Mouse (Mus musculus) regulatory T cell (primary cell): ENCODE results near the gene Man1a2.

Source experiments
- in situ Hi-C: fragments of 300-600 bp; cut with MboI, MseI; formaldehyde crosslinking; loops from one replicate; pipeline ENCODE4 v1.15.1; 2025; ENCODE audit warnings: high pct_unique_total_duplicates

Man1a2 gene

DNA sequence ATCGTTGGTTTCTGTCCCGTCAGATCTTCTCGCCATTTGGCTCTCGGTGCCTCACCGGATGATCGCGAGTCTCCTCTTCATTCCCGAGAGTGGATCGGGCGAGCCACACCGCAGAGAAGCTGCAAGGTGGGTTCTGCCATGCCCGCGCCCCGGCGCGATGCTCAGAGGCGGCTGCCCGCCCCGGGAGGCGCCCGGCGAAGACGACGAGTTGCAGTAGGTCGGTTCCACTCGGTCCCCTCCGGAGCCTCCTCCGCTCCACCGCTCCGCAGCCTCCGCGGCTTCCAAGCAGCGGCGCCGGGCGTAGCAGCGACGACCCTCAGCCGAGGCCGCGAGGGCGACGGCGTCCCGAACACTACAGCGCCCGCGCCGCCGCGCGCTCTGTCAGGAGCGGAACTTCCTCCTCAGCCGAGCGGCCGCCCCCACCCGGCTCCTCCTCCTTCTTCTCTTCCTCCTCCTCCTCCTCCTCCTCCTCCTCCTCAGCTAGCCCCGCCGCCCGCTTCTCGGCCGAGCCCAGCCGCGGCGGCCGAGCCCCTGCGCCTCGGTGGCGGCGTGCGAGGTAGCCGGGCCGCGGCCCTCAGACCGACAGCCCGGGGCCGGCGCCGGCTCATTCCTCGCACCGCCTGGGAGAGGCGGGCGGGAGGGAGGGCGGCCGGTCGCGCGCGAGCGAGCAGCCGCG lies at the start of gene Man1a2:
Gene Man1a2 (minus strand): TSS at position 417 of the 676 bp plus-strand sequence.
- in situ Hi-C loops, result no loop called here

DNA sequence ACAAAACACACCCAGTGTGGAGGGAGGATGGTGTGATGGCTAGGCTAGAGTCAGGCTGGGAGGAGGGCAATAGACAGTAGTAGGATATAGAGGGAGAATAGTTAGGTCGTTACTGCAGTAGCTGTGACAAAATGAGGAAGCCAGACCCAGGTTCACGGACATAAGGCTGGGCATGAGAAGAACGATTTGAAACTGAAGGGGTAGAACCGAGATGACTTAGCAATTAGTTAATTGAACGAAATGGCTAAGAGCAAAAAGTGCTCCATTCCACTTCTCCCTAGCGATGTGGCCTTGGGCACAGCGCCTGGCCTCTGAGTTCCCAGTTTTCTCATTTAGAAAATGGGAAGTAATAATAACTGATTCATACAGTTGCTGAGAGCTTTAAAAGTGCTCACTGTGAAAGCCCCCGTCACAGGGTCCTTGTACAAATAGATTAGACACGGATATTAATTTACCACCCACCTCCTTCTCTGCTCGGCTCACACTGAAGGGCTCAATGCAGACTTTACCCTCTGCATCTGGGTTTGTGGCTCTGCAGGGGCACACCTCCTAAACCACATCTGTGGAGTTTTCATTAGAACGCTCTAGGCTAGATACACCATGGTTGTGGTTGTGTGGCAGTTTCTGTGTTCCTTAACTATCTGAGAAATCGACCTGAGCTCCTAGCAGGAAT lies 49.3 kb upstream of the Man1a2 start:
- in situ Hi-C loops, result no loop called here

DNA sequence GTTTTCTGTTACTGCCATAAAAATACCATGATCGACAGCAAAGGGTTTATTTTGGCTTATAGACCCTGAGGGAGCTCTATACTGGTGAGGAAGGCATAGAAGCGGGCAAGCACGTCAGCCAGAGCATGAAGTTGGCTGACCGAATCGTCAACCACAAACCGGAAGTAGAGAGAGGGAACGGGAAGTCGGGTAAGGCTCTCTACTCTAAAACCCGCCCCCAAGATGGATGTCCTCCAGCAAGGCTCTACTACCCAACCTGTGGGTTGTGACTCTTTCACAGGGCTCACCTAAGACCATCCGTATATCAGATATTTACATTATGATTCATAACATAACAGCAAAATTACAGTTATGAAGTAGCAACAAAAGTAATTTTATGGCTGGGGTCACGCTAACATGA lies 46.6 kb upstream of the Man1a2 start:
- in situ Hi-C loops, result no loop called here

DNA sequence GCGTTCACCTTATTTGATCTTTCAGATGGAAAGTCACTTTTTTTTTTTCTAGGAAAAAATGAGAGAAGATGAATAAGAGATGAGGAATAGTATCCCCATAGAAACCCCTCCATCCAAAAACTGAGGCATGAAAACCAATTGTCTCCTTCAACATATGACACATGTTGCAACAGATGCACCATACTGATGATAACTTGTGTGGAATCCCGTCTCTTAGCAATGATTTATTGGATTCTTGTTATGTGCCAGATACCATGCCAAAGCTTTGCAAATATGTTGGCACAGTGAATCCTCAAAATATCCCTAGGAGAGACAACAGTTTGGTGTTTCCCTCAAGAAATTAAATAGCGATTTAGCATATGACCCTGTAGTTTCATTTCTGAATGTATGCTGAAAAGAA lies 46.0 kb upstream of the Man1a2 start:
- in situ Hi-C loops, result no loop called here

DNA sequence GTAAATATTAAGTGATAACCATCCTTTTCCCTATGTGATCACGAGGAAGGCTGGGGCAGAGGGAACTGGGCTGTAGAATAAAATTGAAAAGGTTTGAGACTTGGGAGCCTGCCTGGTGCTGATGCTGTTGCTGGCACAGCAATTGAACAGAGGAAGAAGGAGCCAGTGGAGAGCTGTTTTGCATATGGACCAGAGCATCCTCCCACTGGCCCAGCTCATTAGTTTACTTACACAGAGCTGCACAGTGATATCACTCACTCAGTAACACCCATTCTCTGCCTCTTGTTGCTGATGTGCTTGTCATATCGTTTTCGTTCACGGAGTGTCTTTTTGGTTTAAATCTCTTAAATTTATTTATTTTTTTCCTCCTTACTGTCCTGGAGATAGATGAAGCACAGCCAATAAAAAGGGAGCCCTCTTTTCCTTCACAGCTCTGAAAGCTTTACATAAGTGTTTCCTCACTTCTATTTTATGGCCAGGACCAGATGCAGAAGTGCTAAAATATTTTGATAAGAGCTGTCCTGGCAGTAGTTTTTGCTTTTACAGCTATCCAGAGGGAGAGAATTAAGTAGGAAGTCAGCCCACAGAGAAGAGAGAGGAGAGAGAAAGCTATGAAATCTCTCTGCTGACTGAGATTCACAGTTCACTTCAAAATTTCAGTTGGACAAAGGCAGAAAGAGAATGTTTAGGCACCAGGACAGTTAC lies 42.9 kb upstream of the Man1a2 start:
- in situ Hi-C loops, result no loop called here

DNA sequence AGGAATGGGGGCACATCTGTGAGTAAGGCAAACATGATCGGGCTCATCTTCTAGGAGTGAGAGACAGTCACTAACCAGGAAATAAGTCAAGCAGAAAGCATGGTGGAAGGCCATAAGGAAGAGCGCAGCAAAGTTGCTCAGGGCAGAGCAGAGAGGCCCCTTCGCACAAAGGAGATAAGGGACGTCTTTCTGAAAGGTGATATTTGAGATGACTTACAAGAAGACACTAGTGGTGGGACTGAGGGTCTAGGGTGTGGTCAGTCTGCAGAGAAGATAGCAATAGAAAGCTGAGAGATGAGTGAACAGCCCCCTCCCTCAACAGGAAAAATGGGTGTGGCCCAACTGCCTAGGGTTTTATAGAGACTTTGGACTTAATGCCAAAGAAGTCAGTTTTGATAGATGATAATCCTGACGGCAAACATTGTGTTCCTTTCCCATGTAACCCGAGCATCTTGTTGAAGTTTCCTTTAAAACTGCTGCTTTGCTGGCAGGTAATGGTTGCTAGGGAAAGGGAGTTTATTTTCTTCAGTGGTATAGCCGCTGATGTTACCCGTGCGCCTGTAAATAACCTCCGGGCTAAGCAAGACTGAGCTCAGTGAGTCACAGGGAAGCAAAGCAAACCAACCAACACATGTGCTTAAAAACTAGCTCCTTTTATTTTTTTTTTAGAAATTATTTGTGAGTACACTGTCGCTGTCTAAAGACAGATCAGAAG lies 40.8 kb upstream of the Man1a2 start:
- in situ Hi-C loops, result no loop called here

DNA sequence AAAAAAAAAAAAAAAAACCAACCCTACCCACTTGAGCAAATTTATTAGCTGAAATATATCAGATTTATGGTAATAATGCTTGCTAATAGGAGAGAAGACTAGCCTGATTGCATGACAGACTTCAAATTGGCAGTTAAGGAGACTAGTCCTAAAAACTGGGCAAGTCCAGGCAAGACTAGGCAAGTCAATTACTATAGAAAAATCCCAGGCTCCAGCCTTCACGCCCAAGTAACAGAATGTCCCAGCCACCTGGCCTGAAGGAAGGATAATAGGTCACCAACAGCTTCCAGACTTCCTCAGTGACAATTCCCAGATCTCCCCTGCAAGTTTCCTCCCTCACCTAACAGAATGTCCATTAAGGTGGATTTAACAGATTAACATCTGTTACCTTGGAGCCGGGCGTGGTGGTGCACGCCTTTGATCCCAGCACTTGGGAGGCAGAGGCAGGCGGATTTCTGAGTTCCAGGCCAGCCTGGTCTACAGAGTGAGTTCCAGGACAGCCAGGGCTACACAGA lies 35.5 kb upstream of the Man1a2 start:
- in situ Hi-C loops, result no loop called here

DNA sequence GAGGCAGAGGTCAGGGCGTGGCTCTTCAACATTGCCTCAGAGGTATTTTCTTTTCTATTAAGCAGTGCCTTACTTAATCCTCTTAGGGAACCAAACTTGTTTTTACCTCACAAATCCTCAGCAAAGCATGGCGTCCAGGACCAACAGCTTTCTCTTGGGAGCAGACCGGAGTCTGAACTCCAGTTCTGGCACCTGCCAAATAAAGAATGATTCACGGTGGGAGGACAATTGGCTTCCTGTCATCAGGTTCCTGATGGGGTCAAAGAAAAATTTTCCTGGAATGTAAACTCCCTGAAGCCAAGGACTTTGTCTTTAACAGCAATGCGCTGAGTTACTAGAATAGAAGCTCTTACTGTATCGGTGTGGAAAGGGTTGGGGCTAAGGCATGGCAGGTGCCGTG lies 30.9 kb upstream of the Man1a2 start:
- in situ Hi-C loops, result no loop called here

DNA sequence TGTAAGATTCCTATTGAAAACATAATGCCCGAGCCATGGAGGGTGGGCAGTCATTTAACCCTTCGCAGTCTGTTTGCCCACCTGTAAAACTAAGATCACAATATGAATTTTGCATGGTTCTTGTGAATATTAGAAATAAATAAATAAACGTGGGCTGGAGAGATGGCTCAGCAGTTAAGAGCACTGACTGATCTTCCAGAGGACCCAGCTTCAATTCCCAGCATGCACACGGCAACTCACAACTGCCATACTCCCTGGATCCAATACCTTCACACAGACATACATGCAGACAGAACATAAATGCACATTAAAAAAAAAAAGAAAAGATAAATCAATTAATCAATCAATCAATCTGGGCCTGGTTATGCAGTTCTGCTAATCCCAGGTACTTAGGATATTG lies 30.1 kb upstream of the Man1a2 start:
- in situ Hi-C loops, result no loop called here

DNA sequence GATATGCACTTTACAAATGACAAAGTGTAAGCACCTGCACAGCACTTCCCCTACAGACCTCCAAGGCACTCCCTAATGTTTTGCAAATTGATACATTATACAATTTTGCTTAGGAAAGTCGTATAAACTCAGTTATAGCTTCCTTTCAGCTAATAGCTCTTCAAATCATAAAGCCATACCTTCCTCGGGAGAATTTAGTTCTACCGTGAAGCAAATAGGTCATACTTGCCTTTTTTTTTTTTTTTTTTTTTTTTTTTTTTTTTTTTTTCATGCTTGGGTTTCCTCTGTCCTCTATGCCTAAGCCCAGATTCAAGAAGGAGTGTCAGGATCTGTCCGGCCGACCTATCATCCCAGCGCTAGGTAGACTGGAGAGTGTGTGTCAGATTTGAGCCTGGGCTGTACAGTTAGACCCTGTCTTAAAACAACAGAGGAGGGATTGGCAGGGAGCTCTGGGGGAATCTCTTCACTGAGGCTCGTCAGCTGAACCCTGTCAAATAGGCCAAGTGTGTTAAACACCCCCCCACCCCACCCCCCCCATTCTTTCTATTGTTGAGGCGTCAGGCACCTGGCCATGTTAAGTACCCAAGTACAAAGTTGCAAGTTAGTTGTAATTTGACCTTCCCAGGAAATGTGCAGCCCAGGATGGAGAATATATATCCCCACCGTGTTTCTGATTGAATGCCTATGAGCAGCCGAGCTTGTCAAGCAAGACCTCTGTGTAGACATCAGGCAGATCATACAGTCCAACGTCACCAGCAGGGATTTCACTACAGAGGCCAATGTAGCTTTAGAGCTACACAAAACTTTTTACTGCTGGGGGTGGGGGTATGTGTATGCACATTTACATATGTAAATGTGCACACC lies 28.1 kb upstream of the Man1a2 start:
- in situ Hi-C loops, result no loop called here

DNA sequence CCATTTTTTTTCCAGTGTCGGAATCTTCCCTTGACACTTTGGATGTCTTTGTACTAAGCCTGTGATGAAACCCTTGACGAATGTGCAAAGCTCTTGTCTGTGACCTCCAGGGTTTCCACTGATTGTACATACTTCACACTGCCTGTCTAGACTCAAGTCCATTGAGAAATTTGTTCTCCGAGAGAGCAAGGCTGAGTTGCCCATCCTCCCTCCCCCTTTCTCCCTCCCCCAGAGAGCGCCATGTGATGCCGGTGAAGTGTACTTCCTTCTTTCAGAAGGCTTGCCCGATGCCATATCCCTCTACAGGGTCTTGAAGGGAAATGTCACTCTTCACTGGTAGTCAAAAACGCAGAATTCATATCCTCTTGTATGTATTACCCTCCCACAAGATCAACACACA lies 26.8 kb upstream of the Man1a2 start:
- in situ Hi-C loops, result no loop called here

DNA sequence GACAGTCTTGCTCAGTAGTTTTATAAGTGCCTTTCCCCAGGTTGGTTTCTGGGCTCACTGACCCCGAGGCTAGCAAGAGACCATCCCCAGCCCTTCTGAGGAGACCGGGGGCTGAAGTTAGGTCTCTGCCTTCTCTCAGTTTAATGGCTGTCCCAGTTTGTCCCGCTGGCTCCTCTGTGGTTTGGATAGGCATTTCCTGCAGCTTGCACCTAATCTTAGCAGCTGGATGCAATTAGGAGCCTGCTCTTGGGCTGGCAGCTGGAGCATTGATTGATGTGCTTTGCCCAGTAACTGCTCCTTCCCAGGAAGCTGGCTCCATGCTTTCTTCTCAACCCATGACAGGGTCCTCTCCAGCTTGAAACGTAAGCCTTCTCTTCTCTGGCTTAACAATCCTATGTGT lies 26.2 kb upstream of the Man1a2 start:
- in situ Hi-C loops, result no loop called here

DNA sequence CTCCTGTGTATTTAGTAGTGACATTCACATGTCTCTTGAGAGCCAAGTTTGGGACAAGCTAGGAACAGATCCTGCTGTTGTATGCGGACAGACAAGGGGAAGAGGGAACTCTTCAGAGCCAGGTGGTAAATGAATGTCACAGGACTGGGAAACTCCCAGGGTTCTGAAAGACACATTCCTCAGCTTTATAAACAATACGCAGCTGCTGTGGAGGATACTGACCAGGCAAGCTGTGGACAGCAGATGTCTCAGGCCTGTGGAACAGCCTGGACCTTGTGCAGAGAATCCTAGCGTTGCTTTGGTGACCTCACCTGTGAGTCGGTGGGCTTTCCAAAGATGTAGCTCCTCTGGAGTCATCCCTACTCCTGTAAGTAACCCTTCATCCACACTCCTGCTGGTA lies 21.8 kb upstream of the Man1a2 start:
- in situ Hi-C loops, result no loop called here

DNA sequence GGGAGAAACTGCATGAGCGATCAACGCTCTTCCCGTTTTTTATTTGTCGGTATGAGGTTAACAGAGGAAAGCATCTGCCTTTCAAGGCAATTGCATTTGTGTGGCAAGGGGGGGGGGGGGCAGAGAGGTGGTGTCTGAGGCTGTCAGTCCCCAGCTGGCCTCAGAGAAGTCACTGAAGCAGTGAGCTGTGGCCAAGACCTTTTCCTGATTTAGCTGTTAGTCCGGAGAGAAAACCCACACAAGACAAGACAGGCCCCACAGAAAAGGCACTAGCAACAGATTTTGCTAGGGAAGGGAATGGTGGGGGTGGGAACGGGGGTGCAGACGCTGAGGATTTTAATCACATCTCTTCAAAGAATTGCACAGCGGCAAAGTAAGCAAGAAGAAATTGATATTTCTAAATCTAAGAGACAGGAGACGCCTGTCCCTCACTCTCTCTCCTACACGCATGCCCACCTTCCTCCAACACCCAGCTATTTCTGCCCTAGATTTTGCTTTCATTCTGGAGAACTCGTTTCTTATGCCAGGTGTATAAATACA lies 19.9 kb upstream of the Man1a2 start:
- in situ Hi-C loops, result no loop called here

DNA sequence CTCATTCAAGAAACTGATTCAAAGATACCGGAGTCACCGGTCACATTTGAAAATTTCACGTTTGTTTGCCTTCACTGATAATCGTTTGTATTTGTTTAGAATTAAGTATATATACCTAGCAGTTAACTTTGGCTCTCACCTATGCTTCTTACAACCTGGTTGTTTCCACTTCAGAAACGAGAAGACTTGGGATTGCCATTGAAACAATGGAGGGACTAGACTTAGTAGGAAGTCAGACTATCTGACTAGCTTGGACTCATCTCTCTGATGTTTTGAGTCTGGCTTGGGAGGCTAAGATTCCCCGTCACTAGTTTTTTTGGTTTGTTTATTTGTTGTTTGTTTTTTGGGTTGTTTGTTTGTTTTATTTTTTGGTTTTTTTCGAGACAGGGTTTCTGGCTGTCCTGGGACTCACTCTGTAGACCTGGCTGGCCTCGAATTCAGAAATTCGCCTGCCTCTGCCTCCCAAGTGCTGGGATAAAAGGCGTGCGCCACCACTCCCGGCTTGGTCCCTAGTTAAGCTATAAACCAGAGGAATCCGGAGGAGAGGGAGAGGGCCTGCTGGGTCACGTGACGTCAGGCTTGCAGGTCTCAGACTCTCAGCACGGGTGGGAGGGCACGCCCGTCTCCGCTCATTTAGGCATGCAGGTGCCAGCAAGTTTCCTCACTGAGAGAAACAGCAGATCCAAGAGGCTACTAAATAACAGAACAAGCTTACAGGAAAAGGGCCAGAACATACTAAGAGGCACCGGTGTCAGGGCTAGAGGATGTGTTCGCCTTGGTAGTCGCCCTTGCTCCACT lies 18.7 kb upstream of the Man1a2 start:
- in situ Hi-C loops, result no loop called here

DNA sequence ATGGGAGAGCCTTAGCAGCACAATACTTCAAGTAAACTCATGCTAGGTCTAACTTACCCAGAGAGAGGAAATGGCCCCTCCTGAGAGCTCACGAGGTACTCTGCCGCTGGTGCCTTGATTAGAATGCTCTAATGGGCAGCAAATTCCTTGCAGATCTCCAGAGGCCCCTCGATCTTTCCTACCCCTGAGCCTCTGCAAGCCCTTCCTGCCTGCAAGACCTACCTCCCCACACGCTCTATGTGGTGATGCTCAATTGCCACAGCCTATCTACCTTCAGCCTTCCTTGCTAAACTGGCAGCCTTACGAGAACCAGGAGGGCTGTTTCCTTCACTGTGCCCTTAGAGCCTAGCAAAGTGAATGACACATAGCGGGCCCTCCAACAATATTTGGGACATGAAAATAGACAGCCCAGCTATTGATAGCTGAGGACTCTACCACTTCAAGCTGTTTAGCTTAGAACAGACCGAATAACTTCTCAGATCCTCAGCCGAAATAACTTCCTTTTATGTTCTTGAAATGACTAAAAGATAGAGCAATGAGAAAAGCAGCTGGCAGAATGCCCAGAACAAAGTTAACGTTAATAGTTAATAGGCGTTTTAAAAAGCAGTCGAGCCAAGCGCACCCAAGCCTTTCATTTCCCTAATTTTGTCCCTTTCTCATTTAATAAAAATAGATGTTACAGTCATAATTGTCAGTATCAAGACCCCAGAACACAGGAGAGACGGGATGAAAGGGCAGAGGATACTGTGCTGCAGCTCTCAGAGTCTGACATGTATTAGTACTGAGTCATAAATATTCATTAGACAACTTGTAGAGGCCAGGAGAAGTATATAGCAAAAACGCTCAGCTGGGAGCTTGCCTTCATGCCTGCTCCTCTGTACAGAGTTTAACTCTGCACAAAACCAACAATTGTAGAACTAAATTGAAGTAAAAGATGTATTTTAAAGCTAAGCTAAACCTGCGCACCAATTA lies 17.9 kb upstream of the Man1a2 start:
- in situ Hi-C loops, result no loop called here

DNA sequence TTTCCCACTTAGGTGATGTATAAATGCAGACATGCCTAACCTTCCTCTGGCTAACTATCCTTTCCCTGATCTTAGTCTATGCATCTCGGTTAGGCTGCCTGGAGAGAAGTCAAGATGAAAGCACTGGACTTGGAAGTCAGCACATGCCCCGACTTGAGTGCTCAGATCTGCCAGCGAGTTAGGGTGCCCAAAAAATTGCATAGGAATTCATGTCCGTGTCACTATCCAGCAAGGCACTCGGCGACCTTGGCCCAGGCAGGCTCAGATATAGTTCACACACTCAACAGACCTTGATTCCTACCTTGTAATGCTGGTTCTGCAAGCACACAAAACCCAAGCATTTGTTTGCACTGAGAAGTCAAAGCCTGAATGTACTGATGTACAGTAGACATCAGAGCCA lies 3.4 kb upstream of the Man1a2 start:
- in situ Hi-C loops, result no loop called here

DNA sequence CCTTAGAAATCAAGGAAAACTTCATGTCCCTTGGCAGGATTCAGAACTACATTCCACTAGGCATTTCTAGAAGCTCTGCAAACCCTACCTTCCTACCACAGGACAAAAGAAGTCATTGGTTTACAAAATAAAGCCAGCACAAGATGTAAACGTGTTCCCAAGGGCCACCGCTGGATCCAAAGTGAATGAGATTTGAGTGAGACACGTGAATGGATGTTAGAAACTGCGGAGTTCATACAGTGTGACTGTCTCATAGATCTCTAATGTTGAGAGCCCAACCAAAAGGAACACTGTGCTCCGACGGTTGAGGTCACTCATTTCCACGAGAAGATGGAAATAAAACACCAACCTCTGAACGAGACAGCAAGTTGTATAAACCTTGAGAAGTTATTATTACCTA lies 1.5 kb upstream of the Man1a2 start:
- in situ Hi-C loops, result no loop called here
